Mouse (Mus musculus) liver, adult (tissue): Measurements from ENCODE around the gene Plgrkt.

Experiments used
- GATA4 ChIP-seq: IDR thresholded peaks from 2 replicates; pipeline ENCODE4 v1.6.1; 2014; ENCODE audit warnings: mild to moderate bottlenecking, low read length; ENCODE audit not compliant: insufficient replicate concordance

The Plgrkt gene

GRCm38 (mm10) chr19:29366969-29367622 is at the start of gene Plgrkt, which contains the start of gene Cd274:
TSS of gene Plgrkt (minus strand) at chr19:29367390.
TSS of gene Cd274 (plus strand) at chr19:29367455.
- peak; percentile 97 for TF ChIP-seq GATA4

- TF ChIP-seq GATA4 = no peak
Measured at GRCm38 (mm10) chr19:29416393-29416902, 49.3 kb upstream of the Plgrkt start.

- TF ChIP-seq GATA4 = no peak
Measured at GRCm38 (mm10) chr19:29414513-29414912, 47.3 kb upstream of the Plgrkt start.

GRCm38 (mm10) chr19:29412476-29413420 is 45.6 kb upstream of the Plgrkt start:
- TF ChIP-seq GATA4 = no peak

GRCm38 (mm10) chr19:29410619-29411018 is 43.4 kb upstream of the Plgrkt start, which contains the start of gene Pdcd1lg2:
TSS of gene Pdcd1lg2 (plus strand) at chr19:29410919.
- no peak for TF ChIP-seq GATA4

- no peak for TF ChIP-seq GATA4
Measured at GRCm38 (mm10) chr19:29406042-29407017, 39.1 kb upstream of the Plgrkt start.

- TF ChIP-seq GATA4 = no peak
Measured at GRCm38 (mm10) chr19:29405388-29405787, 38.2 kb upstream of the Plgrkt start.

- TF ChIP-seq GATA4 = no peak
Measured at GRCm38 (mm10) chr19:29403251-29403650, 36.1 kb upstream of the Plgrkt start.

GRCm38 (mm10) chr19:29402621-29403020 is 35.4 kb upstream of the Plgrkt start:
- TF ChIP-seq GATA4 = no peak

- TF ChIP-seq GATA4 = no peak
Measured at GRCm38 (mm10) chr19:29400466-29400865, 33.3 kb upstream of the Plgrkt start.

GRCm38 (mm10) chr19:29399786-29400185 is 32.6 kb upstream of the Plgrkt start:
- TF ChIP-seq GATA4 = no peak

GRCm38 (mm10) chr19:29396353-29396752 is 29.2 kb upstream of the Plgrkt start:
- peak; percentile 63 for TF ChIP-seq GATA4

GRCm38 (mm10) chr19:29394721-29395120 is 27.5 kb upstream of the Plgrkt start:
- no peak for TF ChIP-seq GATA4

- TF ChIP-seq GATA4 = no peak
Measured at GRCm38 (mm10) chr19:29393333-29393732, 26.1 kb upstream of the Plgrkt start.

- TF ChIP-seq GATA4 = no peak
Measured at GRCm38 (mm10) chr19:29391279-29391678, 24.1 kb upstream of the Plgrkt start.
